Mouse (Mus musculus) forebrain, embryonic 10.5 days (tissue): ENCODE measurements around the gene Asic2. TPM values are rescaled to one million over a fixed set of nuclear protein-coding genes. Genes with fewer than 3 reads are reported as not detected.

Experiments
- DNase-seq: peaks from one replicate; pipeline ENCODE4 v3.0.0-alpha.2; 2017; ENCODE audit warnings: low spot score; ENCODE audit errors: extremely low spot score
- H3K27ac ChIP-seq: fragments of 300-500 bp; sonication (generic); 2 replicates; pipeline ENCODE4 v1.5.1; 2016; ENCODE audit warnings: mild to moderate bottlenecking
- H3K27me3 ChIP-seq: fragments of 300-500 bp; sonication (generic); 2 replicates; pipeline ENCODE4 v1.6.1; 2016; ENCODE audit warnings: mild to moderate bottlenecking; ENCODE audit not compliant: poor library complexity, severe bottlenecking
- H3K36me3 ChIP-seq: fragments of 300-500 bp; sonication (generic); replicated peaks from 2 replicates; pipeline ENCODE4 v1.6.1; 2016; ENCODE audit warnings: mild to moderate bottlenecking, moderate library complexity
- H3K4me1 ChIP-seq: fragments of 300-500 bp; sonication (generic); 2 replicates; pipeline ENCODE4 v1.6.1; 2016
- H3K4me3 ChIP-seq: fragments of 300-500 bp; sonication (generic); 2 replicates; pipeline ENCODE4 v1.5.1; 2016; ENCODE audit warnings: mild to moderate bottlenecking, moderate library complexity
- H3K9me3 ChIP-seq: fragments of 300-500 bp; sonication (generic); 2 replicates; pipeline ENCODE4 v1.6.1; 2016; ENCODE audit warnings: mild to moderate bottlenecking, moderate library complexity
- WGBS: fragments of 180-500 bp; shearing (Covaris S2); methylation state at CpG from one replicate; pipeline ENCODE4 v1.1.7; 2016; 5-methylcytosine and 5-hydroxymethylcytosine counted together
- polyA plus RNA-seq: library from polyadenylated mRNA; unstranded; fragments of >200 nt; fragmentation: Nextera tagmentation; extraction: Ambion mirVana; gene quantifications from 2 replicates; pipeline ENCODE4 v1.2.1, GENCODE M21; 2016

Gene Asic2
- polyA plus RNA-seq, 1 experiment from 2014 or later = 0.51 TPM

- no peak for DNase-seq
- Histone ChIP-seq H3K4me1 (peaks cover 12% of the 10 kb centered on the region; the same call in 1 of the 2 replicates), H3K4me3 (no peak overlapping the region), H3K9me3 (no peaks in the 10 kb centered on the region), H3K27ac (no peak overlapping the region), H3K27me3 (no peaks in the 10 kb centered on the region), H3K36me3 (no peaks in the 10 kb centered on the region)
- WGBS = 83% methylated on average over 11 of the region's 11 CpGs
Measured at GRCm38 (mm10) chr11:81080076-81080805, 888.0 kb downstream of the Asic2 start.

DNA sequence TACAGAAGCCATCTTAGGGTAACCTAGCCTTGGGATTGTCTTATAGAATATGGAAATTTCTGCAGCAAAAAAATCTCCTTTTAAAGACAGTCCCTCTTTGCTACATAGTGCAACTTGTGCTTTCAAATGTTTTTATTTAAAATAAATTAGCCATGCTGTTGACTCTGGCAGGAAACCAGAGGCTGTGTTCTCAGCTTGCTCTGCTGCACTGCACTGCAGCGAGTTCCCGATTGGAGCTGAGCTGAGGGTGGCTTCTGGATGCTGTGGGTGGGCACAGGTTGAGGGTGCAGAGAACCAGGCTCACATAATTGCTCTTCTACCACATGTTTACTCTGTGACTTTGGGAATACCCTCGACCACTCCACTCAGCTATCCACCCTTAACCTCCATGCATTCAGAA lies 889.0 kb downstream of the Asic2 start:
- 89% methylated on average over 3 of the region's 3 CpGs for whole genome bisulfite sequencing
- Histone ChIP-seq H3K9me3 (no peaks in the 10 kb centered on the region), H3K4me1 (peaks cover 14% of the 10 kb centered on the region; the same call in 1 of the 2 replicates), H3K36me3 (no peaks in the 10 kb centered on the region), H3K4me3 (no peak overlapping the region), H3K27me3 (no peaks in the 10 kb centered on the region), H3K27ac (no peak overlapping the region)
- no peak for DNase-seq

DNA sequence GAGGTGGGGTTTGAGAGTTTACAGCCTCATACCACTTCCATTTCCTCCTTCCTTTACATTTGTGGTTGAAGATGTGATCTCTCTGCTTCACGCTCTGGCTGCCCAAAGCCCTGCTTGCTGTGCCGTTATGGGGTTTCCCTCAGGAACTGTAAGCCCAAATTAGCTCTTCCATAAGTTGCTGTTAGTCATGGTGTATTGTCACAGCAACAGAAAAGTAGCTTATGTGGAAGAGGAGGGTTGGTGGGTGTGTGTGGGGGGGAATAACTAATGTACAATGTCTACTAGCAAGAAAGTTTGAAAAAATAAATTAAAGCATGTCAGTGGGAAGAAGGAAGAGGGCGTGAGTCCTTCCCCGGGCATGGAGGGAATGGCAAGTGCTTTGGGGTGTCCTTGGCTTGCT lies 896.4 kb downstream of the Asic2 start:
- Histone ChIP-seq H3K9me3 (no peaks in the 10 kb centered on the region), H3K36me3 (no peaks in the 10 kb centered on the region), H3K27ac (no peak overlapping the region), H3K27me3 (no peaks in the 10 kb centered on the region), H3K4me3 (no peak overlapping the region), H3K4me1 (0 out of 2 replicates have a peak, but pooled peaks cover 3% of the 10 kb centered on the region)
- no peak for DNase-seq
- 93% methylated on average over 4 of the region's 4 CpGs for WGBS

GRCm38 (mm10) chr11:81065386-81065785 lies 902.9 kb downstream of the Asic2 start:
- 92% methylated on average over 11 of the region's 11 CpGs for WGBS
- no peaks in the 10 kb centered on the region for H3K36me3 ChIP-seq
- H3K27ac ChIP-seq = no peak overlapping the region
- DNase-seq = no peak
- H3K27me3 ChIP-seq = no peaks in the 10 kb centered on the region
- no peak overlapping the region for H3K4me3 ChIP-seq
- no peaks in the 10 kb centered on the region for H3K4me1 ChIP-seq
- H3K9me3 ChIP-seq = no peaks in the 10 kb centered on the region

DNA sequence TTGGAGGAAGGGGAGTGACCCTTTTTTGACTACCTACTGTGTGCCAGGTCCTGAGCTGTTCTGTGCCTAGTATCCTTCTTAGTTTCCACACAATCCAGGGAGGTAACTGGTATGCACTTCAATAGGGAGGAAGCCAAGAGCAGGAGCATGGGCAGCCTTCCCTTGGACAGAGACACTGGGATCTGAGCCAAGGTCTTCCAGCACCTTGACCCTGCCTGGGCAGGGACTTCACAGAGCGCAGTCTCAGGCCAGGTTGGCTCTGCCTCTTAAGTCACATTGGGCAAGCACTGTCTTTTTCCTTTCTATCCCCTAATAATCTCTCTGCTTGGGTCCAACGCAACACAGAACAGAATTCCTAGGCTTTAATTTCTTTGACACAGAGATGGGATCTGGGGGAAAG lies 904.3 kb downstream of the Asic2 start:
- no peaks in the 10 kb centered on the region for H3K27me3 ChIP-seq
- no peak overlapping the region for H3K4me3 ChIP-seq
- no peaks in the 10 kb centered on the region for H3K4me1 ChIP-seq
- 93% methylated on average over 2 of the region's 2 CpGs for WGBS
- no peak overlapping the region for H3K27ac ChIP-seq
- H3K9me3 ChIP-seq = no peaks in the 10 kb centered on the region
- H3K36me3 ChIP-seq = no peaks in the 10 kb centered on the region
- DNase-seq = no peak

- Histone ChIP-seq H3K4me1 (no peaks in the 10 kb centered on the region), H3K27me3 (no peaks in the 10 kb centered on the region), H3K36me3 (no peaks in the 10 kb centered on the region), H3K9me3 (no peaks in the 10 kb centered on the region), H3K4me3 (no peak overlapping the region), H3K27ac (no peak overlapping the region)
- DNase-seq = no peak
- 97% methylated on average over 2 of the region's 2 CpGs for WGBS
Measured at GRCm38 (mm10) chr11:81060077-81060476, 908.2 kb downstream of the Asic2 start.

- Histone ChIP-seq H3K4me1 (no peaks in the 10 kb centered on the region), H3K9me3 (no peaks in the 10 kb centered on the region), H3K4me3 (no peak overlapping the region), H3K36me3 (no peaks in the 10 kb centered on the region), H3K27ac (no peak overlapping the region), H3K27me3 (no peaks in the 10 kb centered on the region)
- no peak for DNase-seq
- 89% methylated on average over 9 of the region's 9 CpGs for WGBS
Measured at GRCm38 (mm10) chr11:81059546-81059945, 908.7 kb downstream of the Asic2 start.

DNA sequence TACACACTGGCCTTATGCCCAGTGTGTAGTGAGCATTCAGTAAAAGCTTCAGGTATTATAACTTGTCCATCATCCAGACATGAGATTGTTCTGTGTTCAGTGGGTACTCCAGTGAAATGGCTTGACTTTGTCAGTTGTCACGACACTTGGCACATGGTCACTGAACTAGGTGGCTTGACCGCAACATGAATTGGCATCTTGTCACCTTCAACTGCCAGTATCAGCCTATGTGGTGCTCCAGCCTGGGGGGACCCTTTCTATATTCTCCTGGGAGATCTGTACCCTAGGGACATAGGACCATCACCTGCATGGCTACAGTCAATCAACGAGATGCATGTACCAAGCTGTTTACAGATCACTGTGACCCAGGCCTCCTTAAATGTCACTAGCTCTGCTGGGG lies 910.8 kb downstream of the Asic2 start:
- Histone ChIP-seq H3K27ac (no peak overlapping the region), H3K27me3 (no peaks in the 10 kb centered on the region), H3K4me3 (no peak overlapping the region), H3K9me3 (no peaks in the 10 kb centered on the region), H3K36me3 (no peaks in the 10 kb centered on the region), H3K4me1 (no peaks in the 10 kb centered on the region)
- DNase-seq = no peak
- WGBS = 95% methylated on average over 3 of the region's 3 CpGs

DNA sequence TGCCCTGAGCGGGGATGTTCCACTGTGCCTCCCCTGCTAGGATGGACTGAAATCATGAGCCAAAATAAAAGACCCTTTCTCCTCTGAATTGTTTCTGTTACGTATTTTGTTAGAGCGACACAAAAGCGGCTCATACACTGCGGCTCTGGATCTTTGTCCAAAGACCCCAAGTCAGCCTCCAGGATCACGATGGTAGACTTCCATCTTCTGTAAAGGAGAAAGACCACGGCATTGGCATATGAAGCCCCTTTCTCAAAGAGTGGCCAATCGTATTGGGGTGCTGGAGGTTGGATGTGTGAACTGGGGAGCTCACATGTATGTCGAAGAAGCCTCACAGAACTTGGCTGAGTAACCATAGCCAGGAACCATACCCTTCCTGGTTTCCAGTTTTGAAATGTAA lies 911.5 kb downstream of the Asic2 start:
- Histone ChIP-seq H3K27me3 (no peaks in the 10 kb centered on the region), H3K9me3 (no peaks in the 10 kb centered on the region), H3K4me3 (no peak overlapping the region), H3K4me1 (no peaks in the 10 kb centered on the region), H3K27ac (no peak overlapping the region), H3K36me3 (no peaks in the 10 kb centered on the region)
- DNase-seq = no peak
- 97% methylated on average over 9 of the region's 9 CpGs for WGBS

DNA sequence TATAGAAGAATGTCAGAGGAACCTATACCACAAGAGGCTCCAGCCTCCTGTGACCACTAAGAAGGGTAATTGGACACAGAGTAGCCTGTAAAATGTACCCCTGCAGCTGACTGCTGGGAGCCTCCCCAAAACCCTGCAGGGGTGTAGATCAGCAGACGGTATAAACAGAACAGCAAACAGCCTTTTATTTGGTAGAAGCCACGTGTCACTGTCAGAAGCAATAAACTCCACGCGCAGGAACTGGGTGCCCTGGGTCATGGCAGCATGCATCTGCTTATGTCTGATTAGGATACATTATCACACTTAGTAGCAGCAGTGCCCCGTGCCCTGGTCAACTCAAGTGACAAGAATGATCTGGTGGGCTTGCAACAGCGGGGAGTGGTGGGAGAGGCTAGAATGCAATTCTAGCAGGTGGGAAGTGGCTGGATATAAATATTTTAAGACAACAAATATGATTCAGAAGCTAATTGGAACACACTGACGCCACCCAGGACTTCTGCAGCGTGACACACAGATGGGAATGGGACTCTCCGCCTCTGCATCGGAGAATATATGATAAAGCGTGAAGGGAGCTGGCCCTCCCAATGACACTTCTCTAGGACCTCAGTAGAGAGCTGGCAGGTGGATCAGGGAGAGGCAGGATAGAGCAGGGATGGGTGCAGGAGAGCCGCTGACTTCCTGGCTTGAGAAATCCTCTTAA lies 912.7 kb downstream of the Asic2 start:
- H3K27ac ChIP-seq = no peak overlapping the region
- DNase-seq = no peak
- H3K4me1 ChIP-seq = no peaks in the 10 kb centered on the region
- H3K36me3 ChIP-seq = no peaks in the 10 kb centered on the region
- H3K27me3 ChIP-seq = no peaks in the 10 kb centered on the region
- H3K9me3 ChIP-seq = no peaks in the 10 kb centered on the region
- 85% methylated on average over 12 of the region's 12 CpGs for whole genome bisulfite sequencing
- H3K4me3 ChIP-seq = no peak overlapping the region

DNA sequence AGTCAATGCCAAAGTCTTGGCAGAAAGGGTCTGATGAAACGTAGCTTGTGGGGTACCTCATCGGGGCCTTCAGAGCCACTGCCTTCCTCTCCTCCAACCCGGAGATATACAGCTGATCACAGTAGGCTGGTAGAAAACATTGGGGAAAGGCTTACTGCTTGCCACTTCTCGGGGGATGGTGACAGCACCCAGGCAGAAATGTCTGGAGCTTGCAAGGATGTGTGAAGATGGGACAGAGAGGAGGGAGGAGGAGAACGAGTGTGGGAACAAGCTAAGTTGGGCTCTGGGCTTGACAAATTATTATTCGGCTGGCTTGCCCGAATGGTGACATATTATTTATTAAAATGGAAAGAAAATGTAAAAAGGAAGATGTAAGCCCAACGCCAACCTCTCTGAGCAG lies 914.4 kb downstream of the Asic2 start:
- H3K27me3 ChIP-seq = no peaks in the 10 kb centered on the region

GRCm38 (mm10) chr11:81041671-81042070 lies 926.6 kb downstream of the Asic2 start:
- H3K4me3 ChIP-seq = no peak overlapping the region
- DNase-seq = no peak
- 69% methylated on average over 3 of the region's 3 CpGs for WGBS
- H3K27me3 ChIP-seq = no peaks in the 10 kb centered on the region
- H3K36me3 ChIP-seq = no peaks in the 10 kb centered on the region
- no peak overlapping the region for H3K27ac ChIP-seq
- H3K4me1 ChIP-seq = peaks cover 9% of the 10 kb centered on the region; the same call in 1 of the 2 replicates
- no peaks in the 10 kb centered on the region for H3K9me3 ChIP-seq

More for the DNA sequence above, 914.4 kb downstream of the Asic2 start:
- Histone ChIP-seq H3K27ac (no peak overlapping the region), H3K4me1 (no peaks in the 10 kb centered on the region; the same call in 1 of the 2 replicates), H3K4me3 (no peak overlapping the region), H3K9me3 (no peaks in the 10 kb centered on the region), H3K36me3 (no peaks in the 10 kb centered on the region)
- WGBS = 90% methylated on average over 8 of the region's 8 CpGs
- no peak for DNase-seq

DNA sequence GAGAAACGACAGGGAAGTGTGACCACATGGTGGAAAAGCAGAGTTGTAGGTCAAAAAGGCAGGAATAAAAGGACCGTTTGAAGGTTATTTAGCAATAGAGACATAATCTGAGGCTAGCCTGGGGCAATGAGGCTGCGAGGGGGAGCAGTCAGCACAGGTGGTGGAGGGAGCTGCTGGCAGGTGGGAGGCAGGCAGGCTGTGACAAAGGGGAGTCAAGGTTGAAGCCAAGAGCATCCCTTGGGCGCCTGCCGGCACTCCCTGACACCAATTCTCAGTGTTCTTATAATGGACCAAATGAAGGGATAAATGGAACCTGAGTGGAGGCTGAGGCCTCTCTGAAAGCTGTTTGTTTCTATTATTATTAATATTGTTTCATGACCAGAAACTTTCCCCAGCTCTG lies 928.3 kb downstream of the Asic2 start:
- 77% methylated on average over 5 of the region's 5 CpGs for WGBS
- H3K4me1 ChIP-seq = peaks cover 9% of the 10 kb centered on the region; the same call in 1 of the 2 replicates
- no peaks in the 10 kb centered on the region for H3K9me3 ChIP-seq
- no peak overlapping the region for H3K27ac ChIP-seq
- H3K27me3 ChIP-seq = no peaks in the 10 kb centered on the region
- H3K4me3 ChIP-seq = no peak overlapping the region
- DNase-seq = no peak
- no peaks in the 10 kb centered on the region for H3K36me3 ChIP-seq
